Mouse (Mus musculus) C2C12 (cell line): ENCODE measurements at regions not wholly inside any gene's neighbourhood (a gene's known extent, or its start where the extent isn't known, plus 50 kb on each side); places are given as distances from the start of the nearest gene placed in this dataset.
"Not testable (repeated sequence)": the region's sequence is repeated elsewhere in the genome, so short reads cannot be mapped to it uniquely, and the experiment has no call there.

Experiments
- H3K27me3 ChIP-seq: one replicate; pipeline ENCODE4 v1.6.1; 2011; ENCODE audit not compliant: control insufficient read depth, insufficient read depth, insufficient read length
- H3K36me3 ChIP-seq: one replicate; pipeline ENCODE4 v1.6.1; 2011; ENCODE audit not compliant: control insufficient read depth, insufficient read depth
- H3K4me3 ChIP-seq: one replicate; pipeline ENCODE4 v1.5.1; 2011; ENCODE audit warnings: mild to moderate bottlenecking, control low read depth; ENCODE audit not compliant: poor library complexity, insufficient read depth, severe bottlenecking
- H3K79me2 ChIP-seq: one replicate; pipeline ENCODE4 v1.6.1; 2011; ENCODE audit not compliant: control insufficient read depth, insufficient read depth
- H3K79me3 ChIP-seq: one replicate; pipeline ENCODE4 v1.6.1; 2011; ENCODE audit warnings: low read depth, control low read depth
- H3ac ChIP-seq: one replicate; pipeline ENCODE3; 2011; ENCODE audit warnings: low read depth; ENCODE audit not compliant: control insufficient read depth, insufficient read length
- CEBPB ChIP-seq: IDR thresholded peaks from one replicate; pipeline ENCODE4 v1.6.1; 2011; ENCODE audit warnings: low read depth, mild to moderate bottlenecking, control low read depth, moderate library complexity
- CTCF ChIP-seq: IDR thresholded peaks from one replicate; pipeline ENCODE4 v1.5.1; 2011; ENCODE audit not compliant: control insufficient read depth, insufficient read depth, insufficient read length
- FOSL1 ChIP-seq: IDR thresholded peaks from one replicate; pipeline ENCODE4 v1.8.0; 2011; ENCODE audit warnings: mild to moderate bottlenecking, low read length; ENCODE audit not compliant: poor library complexity, insufficient read depth, severe bottlenecking
- MAX ChIP-seq: IDR thresholded peaks from one replicate; pipeline ENCODE4 v1.6.1; 2011; ENCODE audit warnings: mild to moderate bottlenecking, control low read depth
- MYOD1 ChIP-seq: IDR thresholded peaks from one replicate; pipeline ENCODE4 v1.6.1; 2011; ENCODE audit warnings: low read depth; ENCODE audit not compliant: control insufficient read depth, insufficient read length
- MYOG ChIP-seq: IDR thresholded peaks from one replicate; pipeline ENCODE4 v1.6.1; 2011; ENCODE audit not compliant: control insufficient read depth, insufficient read length; ENCODE audit errors: extremely low read depth
- USF1 ChIP-seq: IDR thresholded peaks from one replicate; pipeline ENCODE4 v1.6.1; 2011; ENCODE audit warnings: low read depth, mild to moderate bottlenecking, control low read depth, moderate library complexity

DNA sequence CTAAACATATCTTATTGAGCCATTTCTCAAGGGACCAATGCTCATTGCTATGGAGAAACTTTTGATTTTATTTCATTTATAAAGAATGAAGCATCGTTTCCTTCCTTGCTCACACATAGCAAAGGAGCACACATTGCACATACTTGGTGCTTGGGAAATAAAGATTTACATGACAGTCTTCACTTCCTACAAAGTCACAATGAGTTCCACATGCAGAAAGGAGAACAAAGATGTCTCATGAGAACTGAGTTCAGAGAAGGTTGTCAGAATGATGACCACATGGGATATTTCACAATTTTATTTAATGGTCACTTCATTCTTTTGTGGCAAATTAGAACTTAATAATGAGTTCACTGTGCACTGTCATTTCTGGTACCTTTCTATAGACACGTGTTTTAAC, 114.3 kb upstream of the Egfr start:
- TF ChIP-seq MAX (no peak), CEBPB (no peak), MYOG (no peak), MYOD1 (no peak), CTCF (no peak)
- Histone ChIP-seq H3K79me2 (no peaks in the 10 kb centered on the region), H3ac (no peak overlapping the region), H3K4me3 (no peak overlapping the region), H3K36me3 (no peaks in the 10 kb centered on the region), H3K27me3 (no peaks in the 10 kb centered on the region), H3K79me3 (no peaks in the 10 kb centered on the region)

DNA sequence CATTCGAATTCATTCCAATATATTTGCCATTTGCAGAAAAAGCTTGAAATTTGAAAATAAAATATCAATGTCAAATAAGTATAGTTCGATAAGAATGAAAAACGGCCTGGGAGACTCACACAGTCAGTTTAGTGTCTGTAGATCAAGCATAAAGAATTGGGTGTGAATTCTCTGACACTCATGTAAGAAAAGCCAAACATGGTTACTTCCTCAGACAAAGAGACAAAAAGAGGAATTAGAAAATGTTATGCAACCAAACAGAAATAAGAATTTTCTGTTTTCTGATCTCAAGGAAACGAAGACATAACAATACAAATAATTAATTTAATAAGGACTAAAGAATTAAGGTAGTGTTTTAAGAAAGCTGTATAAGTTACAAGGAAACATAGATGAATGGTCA, 113.7 kb upstream of the Egfr start:
- Histone ChIP-seq H3K4me3 (no peak overlapping the region), H3K27me3 (no peaks in the 10 kb centered on the region), H3K79me2 (no peaks in the 10 kb centered on the region), H3K36me3 (no peaks in the 10 kb centered on the region), H3K79me3 (no peaks in the 10 kb centered on the region), H3ac (no peak overlapping the region)
- no peak for TF ChIP-seq MYOD1
- TF ChIP-seq USF1, result no peak
- TF ChIP-seq MAX, result no peak
- TF ChIP-seq MYOG, result no peak
- no peak for TF ChIP-seq CEBPB
- TF ChIP-seq CTCF, result no peak
- TF ChIP-seq FOSL1, result no peak

DNA sequence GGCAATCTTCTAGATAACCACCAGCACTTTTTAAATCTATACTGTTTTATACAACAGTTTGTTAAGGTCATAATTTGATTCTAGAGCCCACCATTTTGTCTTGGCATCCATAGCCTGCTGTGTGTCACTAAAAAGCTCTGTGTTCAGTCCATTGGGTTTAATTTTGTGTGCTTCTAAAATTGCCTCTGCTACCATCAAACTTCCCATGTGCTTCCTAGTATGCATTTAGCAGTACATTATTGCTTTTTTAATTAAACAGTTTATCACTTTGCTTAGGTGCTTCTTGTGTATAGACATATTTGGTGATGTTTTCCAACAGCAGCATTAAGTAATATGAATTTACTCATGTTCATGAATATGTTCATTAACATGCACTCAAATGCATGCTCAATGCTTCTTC, 102.4 kb upstream of the Egfr start:
- Histone ChIP-seq H3K4me3 (no peak overlapping the region), H3K36me3 (no peaks in the 10 kb centered on the region), H3K79me3 (no peaks in the 10 kb centered on the region), H3K79me2 (no peaks in the 10 kb centered on the region), H3K27me3 (no peaks in the 10 kb centered on the region), H3ac (no peak overlapping the region)
- TF ChIP-seq FOSL1 (no peak), CEBPB (no peak), MYOG (no peak), MAX (no peak), USF1 (no peak), CTCF (no peak), MYOD1 (no peak)

DNA sequence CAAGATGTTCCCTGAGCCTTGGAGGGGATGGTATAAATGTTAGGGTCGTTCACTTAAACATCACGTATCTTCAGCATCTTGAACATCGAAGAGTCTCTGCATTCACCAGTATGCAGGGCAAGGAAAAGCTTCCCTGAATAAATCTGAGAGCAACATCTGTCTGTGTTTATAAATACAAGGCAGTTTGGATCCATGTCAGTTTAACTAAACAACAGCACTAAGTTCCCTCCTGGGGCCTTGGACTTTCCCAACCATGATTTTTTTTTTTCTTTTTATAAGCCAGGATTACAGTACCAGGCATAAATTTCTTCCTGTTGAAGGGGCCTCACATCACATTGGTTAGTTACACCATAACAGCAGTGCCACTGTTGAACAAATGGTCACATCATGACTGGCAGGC, 88.2 kb upstream of the Egfr start:
- H3K27me3 ChIP-seq, result no peaks in the 10 kb centered on the region
- H3K79me2 ChIP-seq, result no peaks in the 10 kb centered on the region
- TF ChIP-seq CTCF (no peak), MYOG (no peak), CEBPB (no peak), USF1 (no peak), MYOD1 (no peak), MAX (no peak), FOSL1 (no peak)
- H3K79me3 ChIP-seq, result no peaks in the 10 kb centered on the region
- H3ac ChIP-seq, result no peak overlapping the region
- no peaks in the 10 kb centered on the region for H3K36me3 ChIP-seq
- no peak overlapping the region for H3K4me3 ChIP-seq

DNA sequence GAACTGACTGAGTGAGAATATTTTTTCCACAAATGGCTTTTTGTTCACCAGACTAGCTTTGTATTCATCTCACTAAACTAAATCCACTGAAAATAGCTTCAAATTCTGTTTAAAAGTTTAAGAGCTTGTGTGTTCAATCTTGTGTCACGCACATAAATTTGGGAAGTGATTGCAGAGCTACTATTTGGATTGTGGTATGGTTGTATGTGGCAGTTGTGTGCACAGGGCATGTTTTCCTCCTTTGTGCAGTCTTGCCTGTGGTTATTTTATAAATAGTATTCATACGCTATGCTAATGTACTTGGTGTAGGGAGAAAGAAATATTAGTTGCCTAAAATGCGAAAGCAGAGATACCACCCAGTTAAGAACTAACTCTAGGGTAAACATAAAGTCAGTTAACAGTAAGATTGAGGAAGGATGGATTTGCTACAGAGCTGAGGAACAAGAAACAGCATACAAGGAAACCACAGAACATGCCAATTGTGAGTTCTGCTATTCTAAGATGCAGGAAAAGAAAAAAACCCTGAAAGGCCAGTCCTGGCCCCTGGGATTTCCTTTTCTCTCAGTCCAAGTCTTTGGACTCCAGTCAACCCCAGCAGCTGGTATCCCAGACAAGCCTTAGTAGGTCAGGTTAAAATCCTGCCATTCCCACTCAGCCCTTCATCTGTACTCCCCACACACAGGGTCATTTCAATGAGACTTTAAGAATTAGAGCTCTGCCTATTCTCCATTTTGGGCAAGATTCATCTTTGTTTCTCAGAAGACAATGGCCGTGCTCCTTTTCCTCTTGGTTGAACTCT, 82.4 kb upstream of the Egfr start:
- Histone ChIP-seq H3K79me3 (no peaks in the 10 kb centered on the region), H3K4me3 (no peak overlapping the region), H3K79me2 (no peaks in the 10 kb centered on the region), H3K36me3 (no peaks in the 10 kb centered on the region), H3ac (no peak overlapping the region), H3K27me3 (no peaks in the 10 kb centered on the region)
- TF ChIP-seq MYOD1 (no peak), MAX (no peak), MYOG (no peak), CEBPB (no peak)

DNA sequence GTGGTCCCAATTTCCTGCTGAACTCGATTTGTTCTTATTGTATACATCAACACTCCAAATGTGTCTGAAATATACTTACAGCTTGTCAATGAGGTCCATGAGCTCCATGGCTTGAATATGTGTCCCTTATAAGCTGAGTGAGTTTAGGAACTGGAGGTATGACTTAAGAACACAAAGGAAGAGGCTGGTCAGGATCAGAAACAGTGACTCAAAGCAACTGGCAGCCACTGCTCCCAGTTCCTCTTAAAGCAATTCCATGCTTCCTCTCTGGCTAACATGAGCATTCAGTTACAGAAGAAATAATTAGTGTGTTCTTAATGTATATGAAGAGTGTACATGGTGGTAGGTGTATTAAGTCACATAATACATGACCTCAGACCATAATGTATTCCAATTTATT, 81.7 kb upstream of the Egfr start:
- no peak overlapping the region for H3K4me3 ChIP-seq
- no peaks in the 10 kb centered on the region for H3K27me3 ChIP-seq
- H3K79me2 ChIP-seq, result no peaks in the 10 kb centered on the region
- TF ChIP-seq CTCF, result no peak
- no peak for TF ChIP-seq CEBPB
- H3K36me3 ChIP-seq, result no peaks in the 10 kb centered on the region
- no peaks in the 10 kb centered on the region for H3K79me3 ChIP-seq
- no peak overlapping the region for H3ac ChIP-seq

DNA sequence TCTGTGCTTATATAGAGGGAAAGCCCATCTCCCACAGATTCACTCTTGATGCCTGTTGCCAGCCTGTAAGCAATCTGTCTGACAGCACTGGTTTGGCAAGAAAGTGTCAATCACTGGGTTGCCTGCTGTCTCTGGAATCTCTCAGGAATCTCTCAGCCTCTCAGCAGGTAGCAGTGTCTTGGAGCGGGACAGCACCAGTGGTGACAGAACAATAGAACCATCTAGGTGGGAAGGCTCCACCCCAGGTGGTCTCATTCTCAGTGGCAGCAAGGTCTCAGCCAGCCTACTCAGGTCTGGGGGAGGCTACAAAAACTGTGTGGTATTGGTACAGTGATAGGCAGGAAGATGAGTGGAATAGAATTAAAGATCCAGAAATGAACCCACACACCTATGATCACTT, 76.1 kb upstream of the Egfr start:
- not testable (repeated sequence) for H3K36me3 ChIP-seq, H3K4me3 ChIP-seq, H3ac ChIP-seq, H3K79me3 ChIP-seq, H3K79me2 ChIP-seq, H3K27me3 ChIP-seq
